Mouse (Mus musculus): ENCODE results near the gene E2f7. TPM values are rescaled to one million over a fixed set of nuclear protein-coding genes. Genes with fewer than 3 reads are reported as not detected.

The E2f7 gene
- total RNA-seq (2021) = 10 to 100 TPM; 14.9 to 19.2 TPM

GRCm38 (mm10) chr10:110744686-110745639, at the start of gene E2f7:
TSS of gene E2f7 (plus strand) at chr10:110745439.
- DNase-seq = peak; percentile 92

DNA sequence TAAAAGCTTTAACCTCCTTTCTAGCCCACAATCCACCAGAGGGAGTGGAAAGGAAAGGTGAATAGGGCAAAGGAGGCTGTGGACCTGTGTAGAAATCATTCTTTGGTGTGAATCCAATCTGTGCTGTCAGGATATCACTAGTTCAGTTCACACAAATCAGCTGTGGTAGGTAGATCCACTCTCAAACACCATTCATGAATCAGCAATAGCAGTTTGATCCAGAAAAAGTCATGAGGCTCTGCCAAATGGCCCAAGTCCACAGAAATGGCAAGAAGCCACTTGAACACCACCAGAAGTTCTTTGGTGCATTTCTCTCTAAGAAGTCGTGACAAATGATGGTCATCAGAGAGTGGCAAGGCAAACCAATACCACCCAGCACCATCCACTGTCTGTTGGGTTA, 44.0 kb upstream of the E2f7 start:
- DNase-seq = no peak

- peak; percentile 11 for DNase-seq
Observed at GRCm38 (mm10) chr10:110705672-110706071, 39.6 kb upstream of the E2f7 start.

DNA sequence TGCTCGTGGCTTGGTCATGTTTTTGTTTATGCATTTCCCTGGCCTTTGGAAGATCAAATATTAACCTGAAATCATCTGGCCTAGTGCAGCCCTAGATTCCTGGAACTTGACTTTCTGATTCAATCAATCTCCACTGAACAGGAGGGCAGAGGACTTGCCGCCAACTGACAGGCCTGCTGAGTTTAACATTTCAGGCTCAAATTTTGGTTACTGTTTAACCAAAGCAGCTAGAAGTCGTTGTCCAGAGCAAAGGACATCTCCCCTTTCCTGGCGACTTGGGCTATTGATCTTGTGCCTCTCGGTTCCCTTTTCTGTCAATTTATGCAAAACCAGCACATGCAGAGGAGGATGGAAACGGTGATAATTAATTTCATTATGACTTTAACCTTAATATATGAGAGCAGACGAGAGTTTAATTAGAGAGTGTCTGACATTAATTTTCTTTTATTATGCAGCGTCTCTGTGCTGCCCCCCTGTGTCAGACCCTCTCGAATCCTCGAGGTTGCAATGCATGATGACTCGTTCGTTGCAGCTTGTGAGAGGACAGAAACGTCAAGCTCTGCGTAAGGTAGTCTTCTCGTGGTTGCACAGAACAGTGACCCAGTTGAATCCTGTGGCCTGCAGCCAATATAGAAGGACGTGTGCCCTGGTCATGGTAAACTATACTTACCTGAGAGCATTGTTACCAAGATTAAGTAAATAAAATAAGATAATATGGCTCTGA, 37.7 kb upstream of the E2f7 start:
- no peak for DNase-seq

- DNase-seq = no peak
Observed at GRCm38 (mm10) chr10:110716887-110717286, 28.4 kb upstream of the E2f7 start.

DNA sequence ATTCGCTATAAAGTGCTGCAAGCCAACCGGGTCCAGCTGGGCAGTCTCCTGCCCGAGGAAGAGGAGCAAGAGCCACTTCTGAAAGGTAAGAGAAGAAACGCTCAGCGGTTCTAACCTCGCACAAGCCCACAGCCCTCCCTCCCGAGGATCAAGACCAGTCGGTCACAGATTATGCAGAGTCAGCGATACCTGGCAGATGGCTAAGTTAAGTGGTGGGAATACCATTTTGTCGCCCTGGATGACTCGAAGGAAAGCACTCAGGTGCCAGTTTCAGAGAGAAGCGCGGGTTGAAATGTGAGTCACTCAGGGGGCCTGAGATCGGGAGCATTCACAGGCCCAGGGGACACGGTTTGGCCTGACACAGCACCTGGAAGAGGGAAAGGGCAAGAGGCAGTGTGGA, 18.8 kb upstream of the E2f7 start:
- no peak for DNase-seq

DNA sequence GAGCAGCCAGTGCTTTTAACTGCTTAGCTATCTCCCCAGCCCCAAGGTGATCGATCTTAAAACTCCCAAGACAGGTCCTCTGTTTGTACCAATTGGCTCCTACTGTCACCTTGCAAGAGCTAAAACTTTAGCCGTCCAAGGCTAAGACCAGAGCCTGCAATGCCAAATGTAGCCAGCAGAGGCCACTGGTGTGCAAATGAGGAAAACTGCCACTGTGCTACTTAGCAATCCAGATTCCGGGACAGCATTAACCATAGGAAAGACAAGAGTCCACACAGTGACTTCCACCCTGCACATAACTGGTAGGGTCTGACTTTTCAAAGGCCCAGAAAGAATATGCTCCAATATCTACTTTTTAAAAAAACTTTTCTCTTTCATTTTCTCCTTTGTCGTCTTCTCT, 17.4 kb upstream of the E2f7 start:
- DNase-seq = peak; percentile 62

DNA sequence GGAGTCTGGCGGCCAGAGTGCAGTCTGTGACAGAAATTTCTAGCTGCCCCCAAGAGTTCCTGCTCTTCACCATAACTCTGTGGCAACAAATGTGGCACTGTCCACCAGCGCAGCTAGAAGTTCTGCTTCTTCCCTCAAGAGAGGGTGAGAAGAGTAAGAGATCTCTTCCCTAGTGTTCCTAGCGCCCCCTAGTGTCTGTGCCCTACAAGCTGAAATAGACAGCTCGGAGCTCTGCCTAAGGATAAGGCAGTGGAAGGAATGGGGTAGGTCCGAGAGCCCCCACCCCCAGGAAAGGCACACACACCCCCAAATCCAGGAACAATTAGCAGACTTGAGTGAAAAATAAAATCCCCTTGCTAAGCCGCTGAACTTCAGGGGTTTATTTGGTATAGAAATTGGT, 11.9 kb upstream of the E2f7 start:
- peak; percentile 82 for DNase-seq

DNA sequence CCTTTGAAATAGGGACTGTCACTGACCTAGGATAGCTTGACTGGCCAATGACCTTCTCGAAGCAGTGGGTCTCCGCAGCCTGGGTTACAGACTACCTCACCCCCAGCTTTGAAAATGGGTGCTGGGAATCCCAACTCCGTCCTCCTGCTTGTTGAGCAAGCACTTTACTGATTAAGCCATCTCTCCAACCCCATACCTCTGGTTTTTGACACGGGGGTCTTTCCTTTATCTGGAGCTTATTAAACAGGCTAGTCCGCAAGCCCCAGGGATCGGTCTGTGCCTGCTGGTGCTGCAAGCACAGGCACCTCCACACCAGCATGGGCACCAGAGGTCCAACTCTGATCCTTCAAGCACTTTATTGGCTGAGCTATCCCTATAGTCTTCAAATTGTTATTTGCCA, 1.5 kb upstream of the E2f7 start:
- peak; percentile 2 for DNase-seq

DNA sequence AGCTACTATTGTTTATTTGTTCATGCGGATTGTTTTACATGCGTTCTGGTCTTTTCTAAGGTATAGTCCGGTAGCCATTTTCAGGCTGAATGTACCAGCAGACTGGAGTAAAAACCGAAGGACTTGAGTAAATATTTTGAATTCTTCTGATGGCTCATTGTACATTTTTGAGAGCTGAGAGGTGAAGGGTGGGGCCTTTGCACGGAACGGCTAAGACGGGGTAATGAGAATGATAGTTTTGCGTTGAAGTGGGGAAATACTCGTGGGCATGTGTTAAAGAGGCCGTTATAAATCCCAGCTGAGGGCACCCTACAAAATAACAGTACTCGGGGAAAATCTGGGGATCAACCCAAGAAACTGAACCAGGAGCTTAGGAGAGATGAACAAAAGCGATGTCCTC, 1.1 kb upstream of the E2f7 start:
- no peak for DNase-seq

GRCm38 (mm10) chr10:110745640-110746032, 397 bp downstream of the E2f7 start:
- DNase-seq = no peak

GRCm38 (mm10) chr10:110749081-110749480, 3.8 kb downstream of the E2f7 start:
- DNase-seq = no peak

DNA sequence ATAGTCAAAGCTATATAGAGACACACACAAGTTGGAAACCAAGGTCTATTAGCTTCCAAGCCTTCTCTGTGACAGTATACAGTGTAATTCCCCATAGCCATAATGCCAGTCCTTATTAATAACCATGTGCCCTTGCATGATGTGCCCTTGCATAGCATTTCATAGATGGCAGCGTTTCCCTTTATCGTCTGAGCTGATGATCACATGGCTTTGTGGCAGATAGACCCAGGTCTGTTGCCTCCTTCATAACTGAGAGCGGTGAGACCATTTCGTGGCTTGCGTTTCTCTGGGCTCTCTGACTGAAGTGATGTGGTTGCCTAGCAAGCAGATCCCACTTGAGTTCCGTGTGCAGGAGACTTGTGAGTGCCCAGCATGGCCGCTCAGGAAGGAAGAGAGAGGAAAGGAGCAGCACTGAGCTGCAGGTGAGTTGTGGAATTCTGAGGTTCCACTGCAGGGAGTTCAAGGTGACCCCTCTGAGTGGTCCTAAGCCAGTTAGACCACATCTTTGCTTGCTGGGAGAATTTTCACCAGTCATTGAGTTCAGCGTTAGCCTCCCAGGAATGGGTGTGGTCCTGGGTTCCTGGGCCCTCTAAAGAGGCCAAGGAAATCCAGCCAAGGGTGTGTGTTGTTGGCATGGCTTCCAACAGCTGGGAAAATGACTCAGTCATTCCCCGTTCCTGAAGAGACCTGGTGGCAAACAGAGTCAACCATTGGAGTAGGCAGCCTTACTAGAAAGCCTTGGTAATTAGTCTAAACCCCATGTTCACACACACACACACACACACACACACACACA, 4.5 kb downstream of the E2f7 start:
- no peak for DNase-seq

DNA sequence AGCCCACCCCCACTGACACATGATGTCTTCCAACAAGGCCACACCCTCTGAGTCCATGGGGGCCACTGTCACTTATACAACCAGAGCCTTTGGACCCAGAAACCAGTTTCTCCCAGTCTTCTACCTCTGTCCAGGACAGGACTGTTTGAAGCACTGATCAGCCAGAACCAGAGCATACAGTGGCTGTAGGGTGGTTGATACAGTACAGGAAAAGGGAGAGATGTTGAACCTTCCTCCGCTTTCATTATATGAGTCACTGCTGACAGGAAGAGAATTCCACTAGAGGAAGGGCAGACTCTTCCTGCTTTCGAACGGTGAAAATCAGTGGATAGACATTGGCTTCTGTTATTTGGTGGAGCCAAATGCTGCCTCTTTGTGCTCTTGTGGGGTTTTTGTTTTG, 7.6 kb downstream of the E2f7 start:
- no peak for DNase-seq

DNA sequence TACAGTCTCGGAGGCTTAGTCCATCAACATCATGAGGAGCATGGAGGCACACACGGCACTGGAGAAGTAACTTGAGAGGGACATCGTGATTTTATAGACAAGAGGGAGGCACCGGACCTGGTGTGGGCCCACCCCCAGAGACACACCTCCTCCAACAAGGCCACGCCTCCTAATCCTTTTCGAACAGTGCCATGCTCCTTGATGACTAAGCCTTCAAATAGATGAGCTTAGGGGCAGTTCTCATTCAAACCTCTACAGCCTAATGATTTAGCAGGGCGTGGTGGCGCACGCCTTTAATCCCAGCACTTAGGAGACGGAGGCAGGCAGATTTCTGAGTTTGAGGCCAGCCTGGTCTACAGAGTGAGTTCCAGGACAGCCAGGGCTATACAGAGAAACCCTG, 10.3 kb downstream of the E2f7 start:
- DNase-seq = no peak

- no peak for DNase-seq
Observed at GRCm38 (mm10) chr10:110756271-110756793, 11.1 kb downstream of the E2f7 start.

GRCm38 (mm10) chr10:110760552-110760951, 15.3 kb downstream of the E2f7 start:
- peak; percentile 49 for DNase-seq

- DNase-seq = no peak
Observed at GRCm38 (mm10) chr10:110762134-110762884, 17.1 kb downstream of the E2f7 start.

- no peak for DNase-seq
Observed at GRCm38 (mm10) chr10:110763416-110763815, 18.2 kb downstream of the E2f7 start.

- DNase-seq = no peak
Observed at GRCm38 (mm10) chr10:110769538-110769937, 24.3 kb downstream of the E2f7 start.

- DNase-seq = no peak
Observed at GRCm38 (mm10) chr10:110773201-110773600, 28.0 kb downstream of the E2f7 start.

GRCm38 (mm10) chr10:110773878-110774277, 28.6 kb downstream of the E2f7 start:
- no peak for DNase-seq
